30 mouse cellular contexts compared by ENCODE assay signal in the genomic region with DNA sequence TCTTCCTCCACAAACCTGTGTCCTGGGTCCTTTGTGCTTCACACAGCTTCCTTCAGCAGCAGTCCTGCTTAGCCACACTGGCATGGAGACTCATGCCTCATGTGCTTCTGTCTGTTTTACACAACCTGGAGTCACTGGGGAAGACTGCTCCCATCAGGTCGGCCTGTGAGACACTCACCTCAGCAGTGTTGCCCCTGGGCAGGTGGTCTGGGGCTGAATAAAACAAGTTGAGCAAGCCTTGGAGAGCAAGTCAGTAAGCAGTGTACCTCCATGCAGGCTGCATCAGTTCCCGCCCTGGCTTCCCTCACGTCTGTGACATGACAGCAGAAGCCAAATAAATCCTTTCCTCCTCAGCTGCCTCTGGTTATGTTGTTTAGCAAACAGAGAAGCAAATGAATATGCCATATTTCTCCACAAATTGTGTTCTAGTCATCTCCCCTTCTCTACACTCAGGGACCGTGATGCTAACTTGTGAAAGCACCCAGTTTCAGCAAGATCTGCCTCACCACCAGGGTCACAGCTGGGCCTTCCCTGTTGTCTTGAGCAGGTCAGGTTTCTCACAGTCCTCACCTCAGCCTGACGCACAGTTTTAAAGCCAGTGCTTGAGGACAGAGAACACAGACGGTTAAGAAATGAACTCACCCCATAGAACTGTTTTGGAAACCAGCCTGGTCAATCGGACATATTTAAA. TPM values are rescaled to one million over a fixed set of nuclear protein-coding genes. Genes with fewer than 3 reads are reported as not detected.
DNase-seq lines count a peak whose midpoint lies in the region; ATAC-seq and TF ChIP-seq lines count a peak whose summit lies in the region.
"Had no signal": no experiment of that assay in that cellular context is flagged by ENCODE, and none has a peak within 500 bp of the region (broad histone marks: within the 10 kb centered on the region; RNA-seq: fewer than 3 reads in every experiment).

No protein-coding gene starts in this region.

- H3K4me1 ChIP-seq in spleen, adult 2 months (ENCODE audit: control insufficient read depth, insufficient read depth, insufficient read length): peaks cover 47% of the 10 kb centered on the region
- no peaks in the 10 kb centered on the region for H3K4me1 ChIP-seq in limb, embryonic 10.5 days
- no peaks in the 10 kb centered on the region for H3K4me1 ChIP-seq in stomach, postnatal 0 days (replicated peaks; ENCODE audit: control insufficient read depth, insufficient read depth)
- H3K4me1 ChIP-seq: forebrain, embryonic 15.5 days had no signal

- 84% methylated on average over 7 of the region's 7 CpGs for WGBS in spleen, adult 2 months
- WGBS in limb, embryonic 10.5 days: 92% methylated on average over 7 of the region's 7 CpGs
- 82% methylated on average over 7 of the region's 7 CpGs for WGBS in stomach, postnatal 0 days

- TF ChIP-seq CTCF in spleen, adult 2 months (IDR thresholded peaks at IDR 0.05; ENCODE audit: extremely low read depth, insufficient read depth, insufficient read length, insufficient replicate concordance): no peak
- no peak for TF ChIP-seq CTCF in stomach, postnatal 0 days (IDR thresholded peaks at IDR 0.05; ENCODE audit: low read depth)

- no peaks in the 10 kb centered on the region for H3K9me3 ChIP-seq in limb, embryonic 10.5 days (replicated peaks)
- H3K9me3 ChIP-seq in stomach, postnatal 0 days (ENCODE audit: control insufficient read depth, low read length): no peaks in the 10 kb centered on the region
- H3K9me3 ChIP-seq: forebrain, embryonic 15.5 days had no signal

- intact Hi-C loops in heart, postnatal 10 days (cut with DNase I): no loop called here

- no peak overlapping the region for H3K9ac ChIP-seq in stomach, postnatal 0 days (ENCODE audit: low read length)
- H3K9ac ChIP-seq: forebrain, embryonic 15.5 days; liver, embryonic 12.5 days; liver, postnatal 0 days; midbrain, embryonic 12.5 days had no signal

- peak overlapping the region; percentile 84 for H3K27ac ChIP-seq in spleen, adult 2 months (ENCODE audit: insufficient read depth, low read length)
- no peak overlapping the region for H3K27ac ChIP-seq in limb, embryonic 10.5 days
- H3K27ac ChIP-seq in stomach, postnatal 0 days (replicated peaks): no peak overlapping the region
- H3K27ac ChIP-seq: forebrain, embryonic 15.5 days; liver, embryonic 12.5 days; midbrain, embryonic 12.5 days had no signal

- no peak overlapping the region for H3K4me2 ChIP-seq in stomach, postnatal 0 days (replicated peaks; ENCODE audit: low read depth)
- H3K4me2 ChIP-seq: forebrain, embryonic 15.5 days; liver, embryonic 12.5 days; midbrain, embryonic 12.5 days had no signal

- TF ChIP-seq EP300 in stomach, postnatal 0 days (optimal IDR thresholded peaks at IDR 0.05): no peak

- TF ChIP-seq POLR2A in spleen, adult 2 months (IDR thresholded peaks at IDR 0.05; ENCODE audit: low read depth, low read length): no peak

- ATAC-seq in stomach, postnatal 0 days (ENCODE audit: low FRiP score, low TSS enrichment): no peak
- ATAC-seq: forebrain, embryonic 15.5 days; liver, embryonic 12.5 days; liver, postnatal 0 days had no signal

- no peak overlapping the region for H3K4me3 ChIP-seq in spleen, adult 2 months (ENCODE audit: extremely low read depth, insufficient read depth, insufficient read length)
- no peak overlapping the region for H3K4me3 ChIP-seq in limb, embryonic 10.5 days
- H3K4me3 ChIP-seq in stomach, postnatal 0 days (ENCODE audit: low read depth, low read length): no peak overlapping the region
- H3K4me3 ChIP-seq: forebrain, embryonic 15.5 days; liver, embryonic 12.5 days; midbrain, embryonic 12.5 days had no signal

- peak; percentile 83 for DNase-seq in heart, adult 11 months
- no peak for DNase-seq in heart, postnatal 10 days
- peak in 1 of 2 experiments; percentile 7 for DNase-seq in spleen, adult 2 months (ENCODE audit: low read depth in 1 of 2, low spot score in 2 of 2)
- no peak for DNase-seq in spleen, postnatal 4 days (ENCODE audit: low spot score in 2 of 2)
- peak; percentile 21 for DNase-seq in limb, embryonic 10.5 days (ENCODE audit: low spot score)
- DNase-seq in stomach, postnatal 0 days (ENCODE audit: low spot score): peak; percentile 9
- DNase-seq in kidney, postnatal 10 days: no peak
- DNase-seq in gastrocnemius, postnatal 4 days (ENCODE audit: low spot score in 2 of 2): no peak
- DNase-seq: adrenal gland, postnatal 25 days; cerebellum, adult 8-10 months; cerebellum, postnatal 25 days; kidney, adult 2 months; kidney, postnatal 4 days; liver, postnatal 0 days; lung, postnatal 10 days; retina, postnatal 1 day; right cerebral cortex, postnatal 14 days; thymus, adult 2 months; thymus, postnatal 36 days had no signal

- no peaks in the 10 kb centered on the region for H3K27me3 ChIP-seq in spleen, adult 2 months (ENCODE audit: control insufficient read depth, insufficient read depth, low read length)
- H3K27me3 ChIP-seq in limb, embryonic 10.5 days (ENCODE audit: low read depth, poor library complexity, severe bottlenecking): no peaks in the 10 kb centered on the region
- H3K27me3 ChIP-seq in stomach, postnatal 0 days (ENCODE audit: control insufficient read depth, insufficient read depth, low read length): no peaks in the 10 kb centered on the region
- H3K27me3 ChIP-seq: forebrain, embryonic 15.5 days; liver, embryonic 12.5 days; midbrain, embryonic 12.5 days had no signal

- peaks cover 2% of the 10 kb centered on the region; the same call in 1 of the 2 replicates for H3K36me3 ChIP-seq in spleen, adult 2 months (ENCODE audit: control insufficient read depth, insufficient read depth, low read length)
- peaks cover 22% of the 10 kb centered on the region for H3K36me3 ChIP-seq in limb, embryonic 10.5 days
- no peaks in the 10 kb centered on the region; the same call in 1 of the 2 replicates for H3K36me3 ChIP-seq in stomach, postnatal 0 days (ENCODE audit: control insufficient read depth, insufficient read depth, low read length)
- H3K36me3 ChIP-seq: forebrain, embryonic 15.5 days had no signal

RNA-seq across cellular contexts. Expression of gene Gpr18, which starts 18.5 kb away (rescaled TPM):
- under 1 TPM; 0.27 to 0.45 TPM for total RNA-seq in heart, postnatal 10 days (2021)
- 91.9 and 111 TPM in 2 replicates for polyA plus RNA-seq in spleen, adult 2 months (2012; rRNA removed)
- 0.19 and 0.29 TPM in 2 replicates for polyA plus RNA-seq in limb, embryonic 10.5 days (2016; fragmentation: Nextera tagmentation; extraction: Ambion mirVana)
- 0.06 and 0.08 TPM in 2 replicates for polyA plus RNA-seq in stomach, postnatal 0 days (2015; fragmentation: Nextera tagmentation; extraction: Ambion mirVana)
- total RNA-seq in gastrocnemius, postnatal 4 days (2021): not detected
- total RNA-seq: gastrocnemius, adult 8-10 months; layer of hippocampus, adult 8-10 months; layer of hippocampus, postnatal 25 days; left cerebral cortex, adult 8-10 months; left cerebral cortex, postnatal 36 days had no signal
- polyA plus RNA-seq: heart, embryonic 14.5 days; kidney, embryonic 16.5 days; limb, embryonic 14.5 days; liver, embryonic 12.5 days had no signal

RNA-seq across cellular contexts. Expression of gene Gpr183, which starts 30.9 kb away (rescaled TPM):
- 1 to 10 TPM; 1.3 TPM for total RNA-seq in heart, postnatal 10 days (2021)
- polyA plus RNA-seq in spleen, adult 2 months (2012; rRNA removed): 19.3 and 21.5 TPM in 2 replicates
- 2.4 and 2.7 TPM in 2 replicates for polyA plus RNA-seq in limb, embryonic 10.5 days (2016; fragmentation: Nextera tagmentation; extraction: Ambion mirVana)
- 1.8 and 2.0 TPM in 2 replicates for polyA plus RNA-seq in stomach, postnatal 0 days (2015; fragmentation: Nextera tagmentation; extraction: Ambion mirVana)
- total RNA-seq in gastrocnemius, postnatal 4 days (2021): 1 to 10 TPM; 2.2 to 2.3 TPM

RNA-seq across cellular contexts. Expression of gene Ubac2, which starts 55.6 kb away (rescaled TPM):
- total RNA-seq in heart, postnatal 10 days (2021): 10 to 100 TPM; 23.8 to 24.4 TPM
- 45.3 and 61.2 TPM in 2 replicates for polyA plus RNA-seq in spleen, adult 2 months (2012; rRNA removed)
- 66.2 and 73.4 TPM in 2 replicates for polyA plus RNA-seq in limb, embryonic 10.5 days (2016; fragmentation: Nextera tagmentation; extraction: Ambion mirVana)
- 38.5 and 38.6 TPM in 2 replicates for polyA plus RNA-seq in stomach, postnatal 0 days (2015; fragmentation: Nextera tagmentation; extraction: Ambion mirVana)
- 10 to 100 TPM; 28.4 to 30.6 TPM for total RNA-seq in gastrocnemius, postnatal 4 days (2021)

Comparison
In these comparisons a context has a peak if more than half of its experiments do, and no peak if none do; other contexts are left out.
1. DNase-seq: peak in heart, adult 11 months (single experiment), limb, embryonic 10.5 days (single experiment) and stomach, postnatal 0 days (single experiment); none in heart, postnatal 10 days (0 of 2), spleen, postnatal 4 days (0 of 2), kidney, postnatal 10 days (single experiment) and gastrocnemius, postnatal 4 days (0 of 2).
2. RNA of gene Gpr18, which starts 18.5 kb away (polyA plus RNA-seq): 91.9 to 111 TPM in spleen, adult 2 months; 0.19 to 0.29 TPM in limb, embryonic 10.5 days and 0.06 to 0.08 TPM in stomach, postnatal 0 days; every median in the first group is over 10 times any median in the second.